Mouse (Mus musculus): ENCODE data around the gene Enpp7. TPM values are rescaled to one million over a fixed set of nuclear protein-coding genes. Genes with fewer than 3 reads are reported as not detected.

The Enpp7 gene
- polyA plus RNA-seq, 1 experiment from 2014 or later = not detected

GRCm38 (mm10) chr11:118965078-118965477 is 22.9 kb upstream of the Enpp7 start:
- H3K9me3 ChIP-seq (ENCODE audit: low read length) = no peaks in the 10 kb centered on the region
- no peaks in the 10 kb centered on the region for H3K27me3 ChIP-seq (ENCODE audit: insufficient read depth, low read length)
- H3K4me1 ChIP-seq (ENCODE audit: insufficient read depth, low read length) = no peaks in the 10 kb centered on the region
- H3K36me3 ChIP-seq (ENCODE audit: insufficient read depth, low read length) = no peaks in the 10 kb centered on the region
- 37% methylated on average over 7 of the region's 7 CpGs for WGBS
- no peak overlapping the region for H3K9ac ChIP-seq (replicated peaks; ENCODE audit: low read length)
- no peak overlapping the region for H3K4me2 ChIP-seq (replicated peaks; ENCODE audit: low read depth, low read length)
- no peak overlapping the region for H3K27ac ChIP-seq (ENCODE audit: low read length)
- no peak for ATAC-seq (ENCODE audit: low FRiP score, low TSS enrichment)
- no peak overlapping the region for H3K4me3 ChIP-seq (ENCODE audit: low read length)

GRCm38 (mm10) chr11:118971470-118972034 is 16.4 kb upstream of the Enpp7 start:
- Histone ChIP-seq H3K9me3 (ENCODE audit: low read length) (no peaks in the 10 kb centered on the region), H3K4me2 (replicated peaks; ENCODE audit: low read depth, low read length) (no peak overlapping the region), H3K4me3 (ENCODE audit: low read length) (no peak overlapping the region), H3K36me3 (ENCODE audit: insufficient read depth, low read length) (no peaks in the 10 kb centered on the region), H3K27ac (ENCODE audit: low read length) (no peak overlapping the region), H3K27me3 (ENCODE audit: insufficient read depth, low read length) (peaks cover 11% of the 10 kb centered on the region; the same call in 1 of the 2 replicates), H3K9ac (replicated peaks; ENCODE audit: low read length) (no peak overlapping the region), H3K4me1 (ENCODE audit: insufficient read depth, low read length) (peaks cover 5% of the 10 kb centered on the region; the same call in 1 of the 2 replicates)
- 39% methylated on average over 20 of the region's 20 CpGs for WGBS
- no peak for ATAC-seq (ENCODE audit: low FRiP score, low TSS enrichment)

- WGBS = 33% methylated on average over 18 of the region's 18 CpGs
- Histone ChIP-seq H3K4me2 (replicated peaks; ENCODE audit: low read depth, low read length) (no peak overlapping the region), H3K4me1 (ENCODE audit: insufficient read depth, low read length) (peaks cover 5% of the 10 kb centered on the region; the same call in 1 of the 2 replicates), H3K27me3 (ENCODE audit: insufficient read depth, low read length) (peaks cover 18% of the 10 kb centered on the region; the same call in 1 of the 2 replicates), H3K36me3 (ENCODE audit: insufficient read depth, low read length) (no peaks in the 10 kb centered on the region), H3K4me3 (ENCODE audit: low read length) (no peak overlapping the region), H3K27ac (ENCODE audit: low read length) (no peak overlapping the region), H3K9me3 (ENCODE audit: low read length) (no peaks in the 10 kb centered on the region), H3K9ac (replicated peaks; ENCODE audit: low read length) (no peak overlapping the region)
- ATAC-seq (ENCODE audit: low FRiP score, low TSS enrichment) = no peak
These were observed 15.3 kb upstream of the Enpp7 start for GRCm38 (mm10) chr11:118972431-118973377.

GRCm38 (mm10) chr11:118974340-118974739 is 13.6 kb upstream of the Enpp7 start:
- Histone ChIP-seq H3K9ac (replicated peaks; ENCODE audit: low read length) (no peak overlapping the region), H3K27ac (ENCODE audit: low read length) (no peak overlapping the region), H3K36me3 (ENCODE audit: insufficient read depth, low read length) (no peaks in the 10 kb centered on the region), H3K4me1 (ENCODE audit: insufficient read depth, low read length) (peaks cover 5% of the 10 kb centered on the region; the same call in 1 of the 2 replicates), H3K9me3 (ENCODE audit: low read length) (no peaks in the 10 kb centered on the region), H3K4me2 (replicated peaks; ENCODE audit: low read depth, low read length) (no peak overlapping the region), H3K27me3 (ENCODE audit: insufficient read depth, low read length) (peaks cover 28% of the 10 kb centered on the region; the same call in 1 of the 2 replicates), H3K4me3 (ENCODE audit: low read length) (no peak overlapping the region)
- no peak for ATAC-seq (ENCODE audit: low FRiP score, low TSS enrichment)
- WGBS = 67% methylated on average over 7 of the region's 7 CpGs

- peaks cover 28% of the 10 kb centered on the region; the same call in 1 of the 2 replicates for H3K27me3 ChIP-seq (ENCODE audit: insufficient read depth, low read length)
- 0 out of 2 replicates have a peak, but pooled peaks have one; percentile 12 for ATAC-seq (ENCODE audit: low FRiP score, low TSS enrichment)
- H3K4me1 ChIP-seq (ENCODE audit: insufficient read depth, low read length) = peaks cover 5% of the 10 kb centered on the region; the same call in 1 of the 2 replicates
- H3K4me3 ChIP-seq (ENCODE audit: low read length) = 0 out of 2 replicates have a peak overlapping the region, but pooled peaks have one; percentile 3
- no peak overlapping the region for H3K27ac ChIP-seq (ENCODE audit: low read length)
- no peaks in the 10 kb centered on the region for H3K9me3 ChIP-seq (ENCODE audit: low read length)
- no peak overlapping the region for H3K4me2 ChIP-seq (replicated peaks; ENCODE audit: low read depth, low read length)
- no peaks in the 10 kb centered on the region for H3K36me3 ChIP-seq (ENCODE audit: insufficient read depth, low read length)
- no peak overlapping the region for H3K9ac ChIP-seq (replicated peaks; ENCODE audit: low read length)
- 2% methylated on average over 10 of the region's 10 CpGs for WGBS
These were observed 12.6 kb upstream of the Enpp7 start for GRCm38 (mm10) chr11:118975427-118975826.

GRCm38 (mm10) chr11:118975917-118976316 is 12.1 kb upstream of the Enpp7 start:
- Histone ChIP-seq H3K9ac (replicated peaks; ENCODE audit: low read length) (no peak overlapping the region), H3K4me2 (replicated peaks; ENCODE audit: low read depth, low read length) (no peak overlapping the region), H3K9me3 (ENCODE audit: low read length) (no peaks in the 10 kb centered on the region), H3K27me3 (ENCODE audit: insufficient read depth, low read length) (peaks cover 27% of the 10 kb centered on the region; the same call in 1 of the 2 replicates), H3K4me1 (ENCODE audit: insufficient read depth, low read length) (peaks cover 5% of the 10 kb centered on the region; the same call in 1 of the 2 replicates), H3K27ac (ENCODE audit: low read length) (no peak overlapping the region), H3K36me3 (ENCODE audit: insufficient read depth, low read length) (no peaks in the 10 kb centered on the region), H3K4me3 (ENCODE audit: low read length) (0 out of 2 replicates have a peak overlapping the region, but pooled peaks have one; percentile 3)
- WGBS = 18% methylated on average over 12 of the region's 12 CpGs
- no peak for ATAC-seq (ENCODE audit: low FRiP score, low TSS enrichment)

- 76% methylated on average over 2 of the region's 2 CpGs for WGBS
- H3K36me3 ChIP-seq (ENCODE audit: insufficient read depth, low read length) = no peaks in the 10 kb centered on the region
- H3K27me3 ChIP-seq (ENCODE audit: insufficient read depth, low read length) = peaks cover 21% of the 10 kb centered on the region; the same call in 1 of the 2 replicates
- H3K4me2 ChIP-seq (replicated peaks; ENCODE audit: low read depth, low read length) = no peak overlapping the region
- H3K4me3 ChIP-seq (ENCODE audit: low read length) = no peak overlapping the region
- no peak overlapping the region for H3K9ac ChIP-seq (replicated peaks; ENCODE audit: low read length)
- H3K27ac ChIP-seq (ENCODE audit: low read length) = no peak overlapping the region
- no peaks in the 10 kb centered on the region for H3K9me3 ChIP-seq (ENCODE audit: low read length)
- H3K4me1 ChIP-seq (ENCODE audit: insufficient read depth, low read length) = peaks cover 5% of the 10 kb centered on the region; the same call in 1 of the 2 replicates
- ATAC-seq (ENCODE audit: low FRiP score, low TSS enrichment) = no peak
These were observed 7.6 kb upstream of the Enpp7 start for GRCm38 (mm10) chr11:118980388-118980787.

GRCm38 (mm10) chr11:118981012-118981776 is 6.8 kb upstream of the Enpp7 start:
- no peaks in the 10 kb centered on the region for H3K9me3 ChIP-seq (ENCODE audit: low read length)
- H3K4me2 ChIP-seq (replicated peaks; ENCODE audit: low read depth, low read length) = no peak overlapping the region
- H3K4me1 ChIP-seq (ENCODE audit: insufficient read depth, low read length) = no peaks in the 10 kb centered on the region
- no peak for ATAC-seq (ENCODE audit: low FRiP score, low TSS enrichment)
- no peaks in the 10 kb centered on the region for H3K36me3 ChIP-seq (ENCODE audit: insufficient read depth, low read length)
- WGBS = 62% methylated on average over 18 of the region's 18 CpGs
- H3K4me3 ChIP-seq (ENCODE audit: low read length) = no peak overlapping the region
- peaks cover 16% of the 10 kb centered on the region; the same call in 1 of the 2 replicates for H3K27me3 ChIP-seq (ENCODE audit: insufficient read depth, low read length)
- H3K27ac ChIP-seq (ENCODE audit: low read length) = no peak overlapping the region
- no peak overlapping the region for H3K9ac ChIP-seq (replicated peaks; ENCODE audit: low read length)

- Histone ChIP-seq H3K9me3 (ENCODE audit: low read length) (no peaks in the 10 kb centered on the region), H3K4me3 (ENCODE audit: low read length) (no peak overlapping the region), H3K36me3 (ENCODE audit: insufficient read depth, low read length) (no peaks in the 10 kb centered on the region), H3K27ac (ENCODE audit: low read length) (no peak overlapping the region), H3K9ac (replicated peaks; ENCODE audit: low read length) (no peak overlapping the region), H3K4me2 (replicated peaks; ENCODE audit: low read depth, low read length) (no peak overlapping the region), H3K4me1 (ENCODE audit: insufficient read depth, low read length) (no peaks in the 10 kb centered on the region), H3K27me3 (ENCODE audit: insufficient read depth, low read length) (peaks cover 10% of the 10 kb centered on the region; the same call in 1 of the 2 replicates)
- WGBS = 46% methylated on average over 12 of the region's 12 CpGs
- no peak for ATAC-seq (ENCODE audit: low FRiP score, low TSS enrichment)
These were observed 5.3 kb upstream of the Enpp7 start for GRCm38 (mm10) chr11:118982593-118983113.
